Mouse (Mus musculus) v-Abl transformed pro-B cells (cell line): ENCODE measurements around the gene D930007J09Rik.

Experiments
- in situ Hi-C, 2 experiments: fragments of 400-800 bp; cut with MboI; formaldehyde crosslinking; loops; one replicate each; pipeline ENCODE4 v1.15.1; 2025; ENCODE audit not compliant: unreplicated experiment in 2 of 2

D930007J09Rik gene

GRCm38 (mm10) chr13:32802259-32803081 lies at the start of gene D930007J09Rik:
D930007J09Rik (minus strand) TSS chr13:32802849.
- in situ Hi-C loops: no loop called here

- in situ Hi-C loops: loop anchor here in 1 of 2 experiments (25.0 kb wide), 2 partner anchors 1035 to 1135 kb away; no protein-coding TSS in a partner anchor
Measured at GRCm38 (mm10) chr13:32851967-32852366, 49.3 kb upstream of the D930007J09Rik start.

- in situ Hi-C loops: loop anchor here in 1 of 2 experiments (25.0 kb wide), 2 partner anchors 1036 to 1136 kb away; no protein-coding TSS in a partner anchor
Measured at GRCm38 (mm10) chr13:32850668-32851404, 48.2 kb upstream of the D930007J09Rik start, which contains the start of gene Serpinb1a. Serpinb1a (minus strand) TSS chr13:32851185.

- in situ Hi-C loops: loop anchor here in 1 of 2 experiments (25.0 kb wide), 2 partner anchors 1037 to 1137 kb away; no protein-coding TSS in a partner anchor
Measured at GRCm38 (mm10) chr13:32850156-32850555, 47.5 kb upstream of the D930007J09Rik start.

- in situ Hi-C loops: loop anchor here in 1 of 2 experiments (25.0 kb wide), 2 partner anchors 1038 to 1138 kb away; no protein-coding TSS in a partner anchor
Measured at GRCm38 (mm10) chr13:32849531-32850123, 47.0 kb upstream of the D930007J09Rik start.

- in situ Hi-C loops: no loop called here
Measured at GRCm38 (mm10) chr13:32849092-32849491, 46.4 kb upstream of the D930007J09Rik start.

- in situ Hi-C loops: no loop called here
Measured at GRCm38 (mm10) chr13:32846221-32846620, 43.6 kb upstream of the D930007J09Rik start.

- in situ Hi-C loops: no loop called here
Measured at GRCm38 (mm10) chr13:32841349-32841748, 38.7 kb upstream of the D930007J09Rik start.

- in situ Hi-C loops: no loop called here
Measured at GRCm38 (mm10) chr13:32839314-32839713, 36.7 kb upstream of the D930007J09Rik start.

- in situ Hi-C loops: no loop called here
Measured at GRCm38 (mm10) chr13:32834513-32834912, 31.9 kb upstream of the D930007J09Rik start.

GRCm38 (mm10) chr13:32833237-32833636 lies 30.6 kb upstream of the D930007J09Rik start:
- in situ Hi-C loops: no loop called here

- in situ Hi-C loops: no loop called here
Measured at GRCm38 (mm10) chr13:32832776-32833175, 30.1 kb upstream of the D930007J09Rik start.

- in situ Hi-C loops: no loop called here
Measured at GRCm38 (mm10) chr13:32831505-32832273, 29.0 kb upstream of the D930007J09Rik start.

- in situ Hi-C loops: no loop called here
Measured at GRCm38 (mm10) chr13:32828886-32829285, 26.2 kb upstream of the D930007J09Rik start.

GRCm38 (mm10) chr13:32827951-32828350 lies 25.3 kb upstream of the D930007J09Rik start:
- in situ Hi-C loops: no loop called here

GRCm38 (mm10) chr13:32827111-32827822 lies 24.6 kb upstream of the D930007J09Rik start:
- in situ Hi-C loops: no loop called here

- in situ Hi-C loops: no loop called here
Measured at GRCm38 (mm10) chr13:32825546-32825945, 22.9 kb upstream of the D930007J09Rik start.

- in situ Hi-C loops: no loop called here
Measured at GRCm38 (mm10) chr13:32824377-32825330, 22.0 kb upstream of the D930007J09Rik start.
